Mouse (Mus musculus) cerebellum, postnatal 14 days (tissue): ENCODE data around the gene Tent5b.
"Not testable (repeated sequence)": the region's sequence is repeated elsewhere in the genome, so short reads cannot be mapped to it uniquely, and the experiment has no call there.

ENCODE experiments used
- DNase-seq, 2 experiments: peaks; one replicate each; pipeline ENCODE4 v3.0.0; 2021; ENCODE audit warnings: mixed read lengths in 2 of 2

Tent5b gene

DNA sequence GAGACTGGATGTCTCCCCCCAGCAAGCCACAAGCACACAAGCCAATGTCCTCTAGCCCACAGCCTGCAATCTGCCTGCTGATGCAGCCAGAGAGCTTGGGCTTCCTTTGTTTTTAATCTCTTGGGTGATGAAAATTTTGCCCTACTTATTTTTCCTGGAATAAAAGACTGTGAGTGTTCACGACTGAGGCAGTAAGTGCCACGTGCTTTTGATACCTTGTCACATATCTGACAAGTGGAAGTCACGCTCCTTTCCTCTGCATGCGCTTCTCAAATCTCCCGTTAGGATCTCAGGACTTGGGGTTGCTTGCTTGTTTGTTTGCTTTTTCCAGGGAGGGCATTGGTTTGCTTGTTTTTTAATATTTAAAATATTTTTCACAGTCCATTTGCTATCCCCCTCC is 24.4 kb downstream of the Tent5b start:
- DNase-seq, result no peak

DNA sequence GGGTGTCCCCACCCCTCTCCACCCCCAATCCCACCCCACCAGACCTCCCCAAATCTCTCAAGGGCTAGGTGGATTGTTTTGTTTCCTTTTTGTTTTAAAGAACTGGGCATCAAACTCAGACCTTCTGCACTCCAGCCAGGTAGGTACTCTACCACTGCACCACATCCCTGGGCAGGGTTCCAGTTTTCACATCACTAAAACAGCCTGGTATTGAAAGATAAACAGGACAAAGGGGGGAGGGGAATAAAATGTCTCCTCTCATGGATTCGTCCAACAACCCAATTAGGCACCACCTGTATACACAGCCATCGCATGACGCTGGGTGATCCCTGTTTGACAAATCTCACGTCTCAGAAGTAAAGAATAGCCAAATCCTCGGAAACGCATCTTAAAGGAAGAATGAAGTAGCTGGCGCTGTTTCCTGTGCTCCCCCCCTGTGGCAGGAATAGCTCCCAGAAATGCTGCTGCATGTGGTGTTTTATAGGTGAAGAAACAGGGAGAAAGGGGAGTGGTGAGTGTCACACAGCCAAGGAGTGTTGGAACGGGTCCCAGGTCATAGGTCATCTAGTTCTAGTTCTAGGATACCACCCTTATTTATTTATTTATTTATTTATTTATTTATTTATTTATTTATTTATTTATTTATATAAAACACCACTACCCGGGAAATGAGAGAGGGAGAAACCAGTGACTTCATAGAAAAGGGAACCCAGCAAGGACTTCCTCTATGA is 25.0 kb downstream of the Tent5b start:
- DNase-seq, result peak in 1 of 2 experiments; percentile 61

DNA sequence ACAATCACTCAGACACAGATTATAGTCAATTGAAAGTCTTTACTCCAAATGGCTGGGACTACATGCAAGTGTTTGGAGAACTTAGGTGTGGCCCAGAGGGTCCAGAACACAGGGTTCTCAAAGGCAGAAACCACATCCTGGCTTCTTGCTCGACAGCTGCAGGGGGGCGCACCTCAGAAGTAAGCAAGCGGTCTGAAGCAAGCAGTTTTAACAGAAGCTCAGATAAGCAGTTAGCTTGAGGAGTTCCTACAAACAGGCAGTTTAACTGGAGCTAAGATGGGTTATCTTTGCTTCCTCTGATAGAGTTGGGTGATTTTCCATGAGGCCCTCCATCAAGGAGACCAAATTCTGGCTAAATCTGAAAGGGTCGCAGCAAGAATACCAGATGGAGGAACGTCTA is 26.6 kb downstream of the Tent5b start:
- no peak for DNase-seq

DNA sequence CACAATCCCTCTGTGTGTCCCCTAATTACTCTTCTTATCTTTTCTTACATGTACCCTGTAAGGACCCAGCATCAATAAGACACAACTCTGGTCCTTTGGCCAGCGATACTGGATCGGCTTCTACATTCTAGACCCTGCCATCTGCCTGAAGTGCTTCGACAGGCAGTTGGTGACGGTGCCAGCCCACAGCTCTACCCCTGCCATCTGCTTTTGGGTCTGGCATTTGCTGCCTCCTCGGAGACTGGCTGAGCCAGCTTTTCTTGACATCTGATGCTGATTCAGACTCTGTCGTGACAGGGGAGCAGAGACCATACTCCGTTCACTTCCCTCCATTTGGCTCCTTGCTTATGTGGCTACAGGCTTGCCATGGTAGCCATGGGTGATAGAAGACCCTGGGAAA is 29.1 kb downstream of the Tent5b start:
- peak; percentile 89 to 90 for DNase-seq

DNA sequence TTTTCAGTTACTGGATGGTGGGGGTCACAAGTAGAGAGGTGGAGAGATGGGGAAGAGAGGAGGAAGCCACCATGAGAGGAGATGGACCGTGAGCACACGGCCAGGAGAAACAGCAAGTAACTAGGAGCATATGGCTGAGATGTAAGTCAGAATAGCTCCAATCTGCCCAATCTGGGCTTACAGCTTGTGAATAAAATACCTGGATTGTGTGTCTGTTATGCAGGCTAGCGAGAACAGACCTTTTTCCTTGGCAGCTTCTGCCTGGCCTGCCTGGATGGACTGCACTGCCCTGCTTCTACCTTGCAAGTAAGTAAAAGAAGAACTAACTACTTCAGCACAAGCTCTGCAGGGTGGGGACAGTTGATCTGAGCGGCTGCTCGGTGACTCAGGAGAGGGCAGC is 31.1 kb downstream of the Tent5b start:
- no peak for DNase-seq

DNA sequence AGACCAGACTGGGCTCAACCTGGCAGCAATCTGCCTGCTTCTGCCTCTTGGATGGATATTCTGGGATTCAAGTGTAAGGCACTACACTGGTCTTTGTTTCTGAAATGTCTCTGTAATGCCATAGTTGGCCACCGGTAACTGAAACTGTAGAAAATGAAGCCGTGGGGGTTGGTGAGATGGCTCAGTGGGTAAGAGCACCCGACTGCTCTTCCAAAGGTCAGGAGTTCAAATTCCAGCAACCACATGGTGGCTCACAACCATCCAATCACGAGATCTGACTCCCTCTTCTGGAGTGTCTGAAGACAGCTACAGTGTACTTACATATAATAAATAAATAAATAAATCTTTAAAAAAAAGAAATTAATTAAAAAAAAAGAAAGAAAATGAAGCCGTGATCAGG is 32.6 kb downstream of the Tent5b start:
- not testable (repeated sequence) for DNase-seq

DNA sequence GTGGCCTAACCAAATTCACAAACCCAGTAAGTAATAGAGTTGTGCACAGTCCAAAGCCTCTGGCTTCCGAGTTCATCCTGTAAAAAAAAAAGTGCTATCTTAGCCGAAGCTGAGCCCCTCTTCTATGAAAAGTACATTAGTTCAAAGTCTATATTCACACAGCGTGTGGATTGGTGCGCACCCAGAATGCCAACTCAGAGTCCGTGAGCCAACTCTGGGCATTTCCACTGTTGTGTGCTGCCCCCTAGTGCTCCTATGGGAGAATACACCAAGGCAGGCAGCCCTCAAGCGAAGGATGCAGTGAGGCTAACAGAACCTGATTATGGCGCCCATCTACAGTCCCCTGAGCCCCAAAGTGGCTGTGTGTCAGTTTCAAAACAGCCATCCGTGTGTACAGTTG is 33.0 kb downstream of the Tent5b start:
- DNase-seq, result peak; percentile 91 to 92

DNA sequence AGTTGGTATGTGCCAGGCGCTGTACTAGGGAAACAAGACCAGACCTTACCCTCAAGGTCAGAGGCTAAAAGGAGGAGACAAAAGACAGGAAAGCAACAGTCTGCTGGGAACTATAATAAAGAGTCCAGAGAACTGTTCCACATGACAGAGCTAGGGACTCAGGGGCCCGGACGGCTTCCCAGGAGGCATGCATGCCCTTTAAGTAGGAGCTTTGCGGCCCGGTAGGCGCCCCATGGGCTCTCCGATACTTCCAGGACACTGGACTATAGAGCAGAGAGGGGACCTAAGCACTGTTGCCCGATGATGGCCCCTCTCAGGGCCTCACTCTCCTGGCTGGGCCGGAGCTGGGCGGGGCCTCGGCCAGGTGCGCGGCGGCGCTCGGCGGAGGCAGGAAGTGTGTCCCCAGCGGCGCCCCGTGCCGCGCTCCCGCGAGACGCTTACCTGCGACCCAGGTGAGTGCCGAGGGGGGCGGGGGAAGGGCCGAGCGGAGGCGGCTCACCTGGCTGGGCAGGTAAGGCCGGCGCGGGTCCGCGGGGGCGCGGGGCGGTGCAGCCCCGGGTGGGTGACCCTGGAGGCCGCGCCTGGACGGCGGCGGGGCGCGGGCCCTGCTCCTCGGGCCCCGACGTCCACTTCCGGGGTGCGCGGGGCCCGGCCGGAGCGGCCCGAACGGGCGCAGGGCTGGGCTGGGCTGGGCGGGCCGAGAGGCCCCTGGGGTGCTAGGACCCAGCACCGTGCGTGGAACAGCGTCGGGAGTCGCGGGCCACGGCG is 38.9 kb downstream of the Tent5b start, which contains the start of gene Kdf1:
Gene Kdf1, plus strand, starts transcription at position 363 of the 768 bp plus-strand sequence.
- DNase-seq, result no peak

DNA sequence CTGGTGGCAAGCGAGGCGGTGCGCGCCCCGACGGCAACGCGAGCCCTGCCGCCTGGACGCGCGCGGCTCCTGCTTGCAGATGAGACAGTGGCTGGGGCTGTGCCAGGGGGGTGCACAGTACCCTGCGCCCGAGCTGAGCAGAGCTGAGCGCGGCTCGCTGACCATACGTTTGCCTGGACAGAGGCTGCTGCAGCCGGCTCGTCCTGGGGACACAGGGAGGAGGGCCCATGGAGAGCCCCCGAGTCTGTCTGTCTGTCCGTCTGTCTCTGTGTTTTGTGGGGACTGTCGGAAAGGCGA is 39.4 kb downstream of the Tent5b start:
- no peak for DNase-seq

DNA sequence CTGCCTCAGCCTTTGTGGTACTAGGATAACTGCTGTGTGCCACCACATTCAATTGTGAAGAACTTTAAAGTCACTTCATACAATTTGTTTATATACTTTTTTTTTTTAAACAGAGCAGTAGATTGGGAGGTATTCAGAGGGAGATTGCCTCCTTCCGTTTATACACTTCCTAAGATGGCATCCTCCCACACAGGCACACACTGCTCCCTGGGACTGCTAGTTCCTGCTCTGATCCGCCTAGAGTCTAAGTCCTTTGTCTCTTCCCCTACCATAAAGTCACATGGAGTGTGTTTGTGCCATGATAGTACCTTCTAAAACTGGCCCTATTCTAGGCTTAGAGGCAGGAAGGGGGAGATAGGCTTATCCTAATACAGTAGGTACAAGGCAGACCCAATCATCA is 41.6 kb downstream of the Tent5b start:
- no peak for DNase-seq

DNA sequence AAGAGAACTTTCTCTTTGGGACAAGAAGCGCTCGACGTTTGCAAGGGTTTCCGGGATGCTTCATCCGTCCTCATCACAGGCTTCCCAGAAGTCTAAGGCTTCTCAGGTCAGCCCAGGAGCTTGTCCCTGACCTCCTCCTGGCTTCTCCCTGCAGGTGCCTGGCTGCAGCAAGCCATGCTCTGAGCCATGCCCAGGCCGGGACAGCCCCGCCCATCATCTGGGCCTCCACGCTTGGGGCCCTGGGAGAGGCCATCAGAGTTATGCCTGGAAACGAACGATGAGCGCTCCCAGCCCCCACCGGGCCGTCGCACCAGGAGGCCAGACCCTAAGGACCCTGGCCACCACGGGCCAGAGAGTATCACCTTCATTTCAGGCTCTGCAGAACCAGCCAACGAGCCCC is 47.9 kb downstream of the Tent5b start:
- DNase-seq, result no peak

DNA sequence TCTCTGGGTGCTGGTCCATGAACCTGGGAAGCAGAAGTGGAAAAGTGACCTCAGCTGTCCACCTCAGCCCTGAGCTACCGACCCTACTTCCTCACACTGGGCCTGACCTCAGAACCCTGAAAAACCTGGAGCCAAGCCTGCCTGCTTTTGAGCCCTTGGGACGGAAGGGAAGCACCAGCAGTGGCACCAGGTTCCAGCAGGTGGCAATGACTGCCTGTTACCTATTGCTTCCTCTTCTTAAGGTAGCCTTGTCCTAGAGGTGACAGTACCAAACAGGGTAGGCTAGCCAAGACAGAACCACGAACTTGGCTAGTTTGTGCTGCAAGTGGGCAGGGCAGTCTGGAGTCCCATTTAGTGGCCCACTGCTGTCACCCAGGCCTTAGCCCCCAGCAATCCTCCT is 52.8 kb downstream of the Tent5b start:
- no peak for DNase-seq

DNA sequence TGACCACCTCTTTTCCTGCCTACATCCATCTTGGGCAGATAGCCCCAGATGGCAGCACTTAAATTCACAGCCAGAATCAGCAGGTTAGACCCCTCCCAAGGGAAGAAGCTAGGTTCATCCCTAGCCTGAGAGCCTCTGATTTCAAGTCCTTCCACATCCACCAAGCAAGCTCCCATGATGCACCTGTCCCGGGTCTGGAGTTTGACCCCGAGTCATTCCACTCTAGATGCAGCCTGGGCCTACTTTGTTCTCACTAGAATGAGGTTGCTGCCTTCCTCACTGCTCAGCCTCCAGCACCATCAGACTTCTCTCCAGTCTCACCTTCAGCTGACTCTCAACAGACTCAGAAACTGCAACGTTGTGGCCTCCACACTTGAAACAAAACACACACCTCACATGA is 56.1 kb downstream of the Tent5b start:
- no peak for DNase-seq

DNA sequence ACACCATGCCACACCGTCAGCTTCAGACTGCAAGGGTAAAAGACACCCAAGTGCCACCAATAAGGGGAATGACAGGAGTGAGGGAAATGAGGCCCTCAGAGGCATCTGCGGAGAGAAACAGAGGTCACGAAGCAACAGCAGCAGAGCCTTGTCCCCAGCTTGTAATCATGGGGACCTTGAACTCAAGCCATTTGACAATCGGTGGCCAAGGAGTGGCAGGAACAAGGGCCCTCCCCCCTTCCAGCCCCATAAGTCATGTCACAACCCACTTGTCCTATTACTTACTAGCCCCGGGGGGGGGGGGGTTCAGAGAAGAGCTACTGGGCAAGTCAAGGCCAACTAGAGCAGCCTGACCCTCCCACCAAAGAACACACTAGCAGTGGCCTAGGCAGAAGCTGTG is 56.7 kb downstream of the Tent5b start:
- no peak for DNase-seq
